Mouse (Mus musculus) left cerebral cortex, adult 8-10 months (tissue): ENCODE results near the gene Sec31b. TPM values are rescaled to one million over a fixed set of nuclear protein-coding genes. Genes with fewer than 3 reads are reported as not detected.
A peak's percentile ranks its signal among the peaks of the same experiment; 100 is the strongest.

ENCODE experiments used
- DNase-seq, 2 experiments: peaks; one replicate each; pipeline ENCODE4 v3.0.0; 2022; ENCODE audit warnings: low spot score in 2 of 2
- total RNA-seq, 4 experiments: library from RNA; stranded (reverse); gene quantifications; 2 replicates each; pipeline ENCODE4 v1.2.4; 2022

The Sec31b gene
- total RNA-seq = 1 to 10 TPM in 1 of 4 experiments, under 1 TPM in 3; 0.25 to 1.4 (median 0.51) TPM

GRCm38 (mm10) chr19:44545321-44546041 is at the start of gene Sec31b:
Sec31b (minus strand) TSS chr19:44545864.
- DNase-seq = no peak

- DNase-seq = no peak
Observed at GRCm38 (mm10) chr19:44594180-44594579, 48.5 kb upstream of the Sec31b start.

GRCm38 (mm10) chr19:44591638-44592037 is 46.0 kb upstream of the Sec31b start:
- DNase-seq = no peak

GRCm38 (mm10) chr19:44590992-44591391 is 45.3 kb upstream of the Sec31b start:
- no peak for DNase-seq

GRCm38 (mm10) chr19:44589591-44590223 is 44.0 kb upstream of the Sec31b start:
- no peak for DNase-seq

GRCm38 (mm10) chr19:44588036-44588435 is 42.4 kb upstream of the Sec31b start:
- no peak for DNase-seq

GRCm38 (mm10) chr19:44582638-44583309 is 37.1 kb upstream of the Sec31b start:
- DNase-seq = peak; percentile 75 to 93

- DNase-seq = no peak
Observed at GRCm38 (mm10) chr19:44582103-44582502, 36.4 kb upstream of the Sec31b start.

GRCm38 (mm10) chr19:44578038-44578437 is 32.4 kb upstream of the Sec31b start:
- no peak for DNase-seq

GRCm38 (mm10) chr19:44576275-44576674 is 30.6 kb upstream of the Sec31b start:
- DNase-seq = no peak

- no peak for DNase-seq
Observed at GRCm38 (mm10) chr19:44567763-44568162, 22.1 kb upstream of the Sec31b start.

GRCm38 (mm10) chr19:44564006-44564405 is 18.3 kb upstream of the Sec31b start:
- DNase-seq = no peak

GRCm38 (mm10) chr19:44562652-44563206 is 17.1 kb upstream of the Sec31b start, which contains the start of gene Hif1an:
Hif1an (plus strand) TSS chr19:44562850.
- peak; percentile 92 to 93 for DNase-seq

GRCm38 (mm10) chr19:44554861-44555590 is 9.4 kb upstream of the Sec31b start, which contains the start of gene Ndufb8:
Ndufb8 (minus strand) TSS chr19:44555440.
- peak; percentile 87 to 97 for DNase-seq

GRCm38 (mm10) chr19:44554490-44554860 is 8.8 kb upstream of the Sec31b start:
- no peak for DNase-seq

- no peak for DNase-seq
Observed at GRCm38 (mm10) chr19:44553286-44553685, 7.6 kb upstream of the Sec31b start.

- no peak for DNase-seq
Observed at GRCm38 (mm10) chr19:44552731-44553130, 7.1 kb upstream of the Sec31b start, which contains the start of gene Gm20538. Gm20538 (minus strand) TSS chr19:44552831.

GRCm38 (mm10) chr19:44544775-44545174 is 889 bp downstream of the Sec31b start:
- DNase-seq = peak in 1 of 2 experiments; percentile 32

GRCm38 (mm10) chr19:44544372-44544771 is 1.3 kb downstream of the Sec31b start:
- DNase-seq = no peak

GRCm38 (mm10) chr19:44542694-44543178 is 2.9 kb downstream of the Sec31b start:
- no peak for DNase-seq

GRCm38 (mm10) chr19:44537416-44537815 is 8.2 kb downstream of the Sec31b start:
- DNase-seq = no peak
